In genomic region chr1:37065658-37066412, GRCm38 (mm10) we compare ENCODE assay signal across 23 mouse cellular contexts. TPM values are rescaled to one million over a fixed set of nuclear protein-coding genes. Genes with fewer than 3 reads are reported as not detected.
A peak's percentile ranks its signal among the peaks of the same experiment; 100 is the strongest.
DNase-seq lines count a peak whose midpoint lies in the region; ATAC-seq and TF ChIP-seq lines count a peak whose summit lies in the region.
"Had no signal": no experiment of that assay in that cellular context is flagged by ENCODE, and none has a peak within 500 bp of the region (broad histone marks: within the 10 kb centered on the region; RNA-seq: fewer than 3 reads in every experiment).

No protein-coding gene starts in this region.

- H3K9me3 ChIP-seq in intestine, postnatal 0 days (ENCODE audit: control insufficient read depth): no peaks in the 10 kb centered on the region
- no peaks in the 10 kb centered on the region for H3K9me3 ChIP-seq in liver, embryonic 12.5 days (replicated peaks)
- H3K9me3 ChIP-seq: embryonic facial prominence, embryonic 12.5 days; forebrain, embryonic 15.5 days; heart, embryonic 13.5 days; hindbrain, embryonic 15.5 days; limb, embryonic 15.5 days; midbrain, embryonic 13.5 days; neural tube, embryonic 13.5 days had no signal

- no peaks in the 10 kb centered on the region for H3K27me3 ChIP-seq in intestine, postnatal 0 days (replicated peaks; ENCODE audit: control insufficient read depth, insufficient read depth, low read length)
- H3K27me3 ChIP-seq in liver, embryonic 12.5 days (replicated peaks): no peaks in the 10 kb centered on the region
- H3K27me3 ChIP-seq: embryonic facial prominence, embryonic 12.5 days; forebrain, embryonic 15.5 days; heart, embryonic 13.5 days; hindbrain, embryonic 15.5 days; limb, embryonic 15.5 days; midbrain, embryonic 13.5 days; neural tube, embryonic 13.5 days had no signal

- H3K9ac ChIP-seq in intestine, postnatal 0 days (ENCODE audit: low read depth, low read length): no peak overlapping the region
- no peak overlapping the region for H3K9ac ChIP-seq in liver, embryonic 12.5 days
- H3K9ac ChIP-seq: embryonic facial prominence, embryonic 12.5 days; forebrain, embryonic 15.5 days; heart, embryonic 13.5 days; hindbrain, embryonic 15.5 days; limb, embryonic 15.5 days; liver, postnatal 0 days; midbrain, embryonic 13.5 days; neural tube, embryonic 13.5 days had no signal

- 48% methylated on average over 11 of the region's 11 CpGs for WGBS in olfactory bulb, adult 2 months
- 88% methylated on average over 11 of the region's 11 CpGs for WGBS in intestine, postnatal 0 days
- 71% methylated on average over 11 of the region's 11 CpGs for WGBS in liver, embryonic 12.5 days (ENCODE audit: insufficient replicate concordance)

- no peak for TF ChIP-seq CTCF in olfactory bulb, adult 2 months (IDR thresholded peaks at IDR 0.05; ENCODE audit: insufficient read depth, low read depth, low read length)
- TF ChIP-seq CTCF in intestine, postnatal 0 days (IDR thresholded peaks at IDR 0.05; ENCODE audit: low read depth): no peak

- peak; percentile 58 for DNase-seq in right cerebral cortex, adult 18-20 months
- DNase-seq in right cerebral cortex, postnatal 4 days: no peak
- DNase-seq in frontal cortex, postnatal 25 days (ENCODE audit: low spot score in 2 of 2): peak; percentile 13 to 21
- DNase-seq in natural killer cell, adult 2 months (ENCODE audit: low spot score in 2 of 2): no peak
- DNase-seq: adrenal gland, adult 2 months; cerebellum, postnatal 10 days; gastrocnemius, postnatal 14 days; heart, adult 18-20 months; liver, postnatal 0 days; lung, postnatal 10 days had no signal

- no peak for ATAC-seq in intestine, postnatal 0 days
- ATAC-seq in liver, embryonic 12.5 days: no peak
- ATAC-seq: forebrain, embryonic 15.5 days; intestine, embryonic 16.5 days; liver, postnatal 0 days; midbrain, embryonic 13.5 days had no signal

- H3K27ac ChIP-seq in olfactory bulb, adult 2 months (ENCODE audit: insufficient read depth, low read depth, low read length): 0 out of 2 replicates have a peak overlapping the region, but pooled peaks have one; percentile 6
- H3K27ac ChIP-seq in intestine, postnatal 0 days (ENCODE audit: low read depth, low read length): no peak overlapping the region
- no peak overlapping the region for H3K27ac ChIP-seq in liver, embryonic 12.5 days
- H3K27ac ChIP-seq: embryonic facial prominence, embryonic 12.5 days; forebrain, embryonic 15.5 days; heart, embryonic 13.5 days; hindbrain, embryonic 15.5 days; kidney, postnatal 0 days; limb, embryonic 15.5 days; midbrain, embryonic 13.5 days; neural tube, embryonic 13.5 days had no signal

- no peaks in the 10 kb centered on the region for H3K36me3 ChIP-seq in intestine, postnatal 0 days (ENCODE audit: control insufficient read depth, insufficient read depth)
- no peaks in the 10 kb centered on the region for H3K36me3 ChIP-seq in liver, embryonic 12.5 days
- H3K36me3 ChIP-seq: embryonic facial prominence, embryonic 12.5 days; forebrain, embryonic 15.5 days; heart, embryonic 13.5 days; hindbrain, embryonic 15.5 days; limb, embryonic 15.5 days; midbrain, embryonic 13.5 days; neural tube, embryonic 13.5 days had no signal

- H3K4me1 ChIP-seq in olfactory bulb, adult 2 months (ENCODE audit: control insufficient read depth, insufficient read depth, low read length): peaks cover 5% of the 10 kb centered on the region
- H3K4me1 ChIP-seq in intestine, postnatal 0 days (replicated peaks; ENCODE audit: control insufficient read depth, insufficient read depth, low read length): no peaks in the 10 kb centered on the region
- H3K4me1 ChIP-seq in liver, embryonic 12.5 days: no peaks in the 10 kb centered on the region
- H3K4me1 ChIP-seq: heart, embryonic 13.5 days; hindbrain, embryonic 15.5 days had no signal

- H3K4me2 ChIP-seq in intestine, postnatal 0 days (replicated peaks; ENCODE audit: low read depth): no peak overlapping the region
- no peak overlapping the region for H3K4me2 ChIP-seq in liver, embryonic 12.5 days
- H3K4me2 ChIP-seq: embryonic facial prominence, embryonic 12.5 days; forebrain, embryonic 15.5 days; heart, embryonic 13.5 days; hindbrain, embryonic 15.5 days; limb, embryonic 15.5 days; midbrain, embryonic 13.5 days; neural tube, embryonic 13.5 days had no signal

- H3K4me3 ChIP-seq in olfactory bulb, adult 2 months (ENCODE audit: insufficient read depth, low read depth, low read length): no peak overlapping the region
- H3K4me3 ChIP-seq in intestine, postnatal 0 days (ENCODE audit: low read depth, low read length): no peak overlapping the region
- H3K4me3 ChIP-seq in liver, embryonic 12.5 days: no peak overlapping the region
- H3K4me3 ChIP-seq: embryonic facial prominence, embryonic 12.5 days; erythroblast, embryonic 14.5 days; forebrain, embryonic 15.5 days; heart, embryonic 13.5 days; hindbrain, embryonic 15.5 days; limb, embryonic 15.5 days; midbrain, embryonic 13.5 days; neural tube, embryonic 13.5 days had no signal

- no peak for TF ChIP-seq POLR2A in olfactory bulb, adult 2 months (IDR thresholded peaks at IDR 0.05; ENCODE audit: insufficient read depth, low read depth, low read length)

RNA-seq across cellular contexts. Expression of gene Vwa3b, which starts 39.4 kb away (rescaled TPM):
- polyA plus RNA-seq in olfactory bulb, adult 2 months (2012; ENCODE audit: insufficient read depth, insufficient read length, low replicate concordance, missing spikeins): not detected in 2 replicates
- 1.1 and 1.2 TPM in 2 replicates for polyA plus RNA-seq in intestine, postnatal 0 days (2015; fragmentation: Nextera tagmentation; extraction: Ambion mirVana)
- polyA plus RNA-seq in liver, embryonic 12.5 days (2016; fragmentation: Nextera tagmentation; extraction: Ambion mirVana): not detected in 2 replicates
- polyA plus RNA-seq: adrenal gland, adult 2 months; erythroblast, embryonic 14.5 days had no signal

Comparison
In these comparisons a context has a peak if more than half of its experiments do, and no peak if none do; other contexts are left out.
1. DNase-seq: peak in right cerebral cortex, adult 18-20 months (single experiment) and frontal cortex, postnatal 25 days (2 of 2); none in right cerebral cortex, postnatal 4 days (single experiment) and natural killer cell, adult 2 months (0 of 2).